Mouse (Mus musculus) limb, embryonic 14.5 days (tissue): ENCODE measurements around the gene Tmem54. TPM values are rescaled to one million over a fixed set of nuclear protein-coding genes. Genes with fewer than 3 reads are reported as not detected.

ENCODE experiments used
- ATAC-seq: fragments of 200-750 bp; cut with Nextera tagmentation; 2 replicates; pipeline ENCODE4 v1.8.0; 2017; ENCODE audit warnings: low read depth, moderate number of reproducible peaks, moderate TSS enrichment; ENCODE audit not compliant: low FRiP score
- DNase-seq: peaks from one replicate; pipeline ENCODE4 v3.0.0-alpha.2; 2015; ENCODE audit warnings: low spot score
- H3K27ac ChIP-seq: fragments of 300-500 bp; sonication (generic); replicated peaks from 2 replicates; pipeline ENCODE4 v1.5.1; 2014; ENCODE audit warnings: low read depth, mild to moderate bottlenecking, low read length, moderate library complexity, mixed read lengths
- H3K27me3 ChIP-seq: fragments of 300-500 bp; sonication (generic); 2 replicates; pipeline ENCODE4 v1.6.1; 2014; ENCODE audit warnings: low read length, mixed read lengths; ENCODE audit not compliant: control insufficient read depth, insufficient read depth
- H3K36me3 ChIP-seq: fragments of 300-500 bp; sonication (generic); 2 replicates; pipeline ENCODE4 v1.6.1; 2014; ENCODE audit warnings: mild to moderate bottlenecking, low read length, moderate library complexity, mixed read lengths; ENCODE audit not compliant: control insufficient read depth, insufficient read depth
- H3K4me1 ChIP-seq: fragments of 300-500 bp; sonication (generic); 2 replicates; pipeline ENCODE4 v1.6.1; 2014; ENCODE audit warnings: antibody characterized with exemption, low read length, mixed read lengths; ENCODE audit not compliant: control insufficient read depth, insufficient read depth
- H3K4me2 ChIP-seq: fragments of 300-500 bp; sonication (generic); replicated peaks from 2 replicates; pipeline ENCODE4 v1.6.1; 2014; ENCODE audit warnings: low read depth, mild to moderate bottlenecking, low read length, moderate library complexity; ENCODE audit not compliant: severe bottlenecking
- H3K4me3 ChIP-seq: fragments of 300-500 bp; sonication (generic); replicated peaks from 2 replicates; pipeline ENCODE4 v1.5.1; 2014; ENCODE audit warnings: low read length
- H3K9ac ChIP-seq: fragments of 300-500 bp; sonication (generic); 2 replicates; pipeline ENCODE4 v1.6.1; 2014; ENCODE audit warnings: mild to moderate bottlenecking, low read depth, low read length, moderate library complexity; ENCODE audit not compliant: severe bottlenecking
- H3K9me3 ChIP-seq: fragments of 300-500 bp; sonication (generic); 2 replicates; pipeline ENCODE4 v1.6.1; 2016; ENCODE audit warnings: low read length; ENCODE audit not compliant: control insufficient read depth
- POLR2A ChIP-seq: fragments of 200-500 bp; IDR thresholded peaks from 2 replicates; pipeline ENCODE4 v1.8.0; 2012; ENCODE audit warnings: inconsistent platforms, mild to moderate bottlenecking, moderate library complexity, borderline replicate concordance; ENCODE audit not compliant: insufficient read depth, insufficient read length; ENCODE audit errors: extremely low read depth
- WGBS: fragments of 180-500 bp; shearing (Covaris S2); extraction: QIAGEN DNeasy Blood & Tissue Kit; methylation state at CpG from one replicate; pipeline ENCODE4 v1.1.7; 2014; 5-methylcytosine and 5-hydroxymethylcytosine counted together
- polyA plus RNA-seq, 2 experiments: library from polyadenylated mRNA; depleted of rRNA in 1 of 2; stranded (reverse) in 1 of 2; unstranded in 1 of 2; fragments of >200 nt; fragmentation: Nextera tagmentation in 1 of 2; extraction: Ambion mirVana in 1 of 2; gene quantifications; 2 replicates each; pipeline versions ENCODE4 v1.2.1 to v1.2.3; 2012 to 2014

The Tmem54 gene
- polyA plus RNA-seq, 2 experiments = 9.9 to 13.3 TPM

DNA sequence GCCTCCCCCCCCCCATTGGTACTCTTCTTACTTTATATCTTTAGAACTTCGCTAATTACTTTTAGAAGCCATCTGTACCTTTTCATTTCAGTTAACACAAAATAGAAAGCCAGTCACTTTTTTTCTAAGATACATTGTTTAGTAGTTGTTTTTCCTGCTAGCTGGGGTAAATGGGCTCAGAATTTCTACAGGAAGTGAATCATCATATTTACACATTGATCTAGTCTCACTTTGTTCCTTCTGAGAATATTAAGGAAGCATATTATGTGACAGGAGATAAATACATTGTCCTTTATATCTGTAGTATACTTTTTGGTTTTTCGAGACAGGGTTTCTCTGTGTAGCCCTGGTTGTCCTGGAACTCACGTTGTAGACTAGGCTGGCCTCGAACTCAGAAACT, 36.5 kb upstream of the Tmem54 start:
- Histone ChIP-seq H3K27me3 (no peaks in the 10 kb centered on the region), H3K4me3 (no peak overlapping the region), H3K4me1 (no peaks in the 10 kb centered on the region), H3K36me3 (peaks cover 9% of the 10 kb centered on the region), H3K27ac (no peak overlapping the region), H3K9me3 (no peaks in the 10 kb centered on the region), H3K9ac (no peak overlapping the region), H3K4me2 (no peak overlapping the region)
- TF ChIP-seq POLR2A = no peak
- DNase-seq = no peak
- no peak for ATAC-seq
- 92% methylated on average over 4 of the region's 4 CpGs for WGBS

GRCm38 (mm10) chr4:129079126-129079525, 26.2 kb upstream of the Tmem54 start:
- WGBS = 97% methylated on average over 9 of the region's 9 CpGs

GRCm38 (mm10) chr4:129081041-129081440, 24.3 kb upstream of the Tmem54 start:
- WGBS = 86% methylated on average over 7 of the region's 7 CpGs
- ATAC-seq = no peak
- H3K36me3 ChIP-seq = peaks cover 67% of the 10 kb centered on the region

More at GRCm38 (mm10) chr4:129079126-129079525, 26.2 kb upstream of the Tmem54 start:
- Histone ChIP-seq H3K4me1 (no peaks in the 10 kb centered on the region), H3K9ac (no peak overlapping the region), H3K27ac (no peak overlapping the region), H3K27me3 (no peaks in the 10 kb centered on the region), H3K36me3 (peaks cover 75% of the 10 kb centered on the region), H3K9me3 (0 out of 2 replicates have a peak, but pooled peaks cover 6% of the 10 kb centered on the region), H3K4me3 (no peak overlapping the region), H3K4me2 (no peak overlapping the region)
- TF ChIP-seq POLR2A = no peak
- DNase-seq (no peak), ATAC-seq (no peak)

GRCm38 (mm10) chr4:129081512-129081911, 23.8 kb upstream of the Tmem54 start:
- ATAC-seq (no peak), DNase-seq (no peak)
- 69% methylated on average over 6 of the region's 6 CpGs for WGBS
- no peak overlapping the region for H3K27ac ChIP-seq
- no peaks in the 10 kb centered on the region for H3K4me1 ChIP-seq
- H3K9ac ChIP-seq = no peak overlapping the region
- no peak overlapping the region for H3K4me3 ChIP-seq
- no peak overlapping the region for H3K4me2 ChIP-seq
- H3K9me3 ChIP-seq = 0 out of 2 replicates have a peak, but pooled peaks cover 6% of the 10 kb centered on the region
- H3K36me3 ChIP-seq = peaks cover 64% of the 10 kb centered on the region
- no peak for TF ChIP-seq POLR2A
- H3K27me3 ChIP-seq = no peaks in the 10 kb centered on the region

More at GRCm38 (mm10) chr4:129081041-129081440, 24.3 kb upstream of the Tmem54 start:
- Histone ChIP-seq H3K9ac (no peak overlapping the region), H3K4me1 (no peaks in the 10 kb centered on the region), H3K9me3 (0 out of 2 replicates have a peak, but pooled peaks cover 6% of the 10 kb centered on the region), H3K4me2 (no peak overlapping the region), H3K4me3 (no peak overlapping the region), H3K27ac (no peak overlapping the region), H3K27me3 (no peaks in the 10 kb centered on the region)
- TF ChIP-seq POLR2A = no peak
- DNase-seq = no peak

- H3K9me3 ChIP-seq = 0 out of 2 replicates have a peak, but pooled peaks cover 6% of the 10 kb centered on the region
- 75% methylated on average over 3 of the region's 3 CpGs for WGBS
- H3K36me3 ChIP-seq = peaks cover 60% of the 10 kb centered on the region
- H3K9ac ChIP-seq = no peak overlapping the region
- no peak for TF ChIP-seq POLR2A
- H3K4me1 ChIP-seq = no peaks in the 10 kb centered on the region
- no peak overlapping the region for H3K27ac ChIP-seq
- DNase-seq = no peak
- ATAC-seq = no peak
- no peak overlapping the region for H3K4me2 ChIP-seq
- H3K27me3 ChIP-seq = no peaks in the 10 kb centered on the region
- no peak overlapping the region for H3K4me3 ChIP-seq
These were observed 23.4 kb upstream of the Tmem54 start for GRCm38 (mm10) chr4:129081939-129082338.
